Mouse (Mus musculus): ENCODE measurements at regions not wholly inside any gene's neighbourhood (a gene's known extent, or its start where the extent isn't known, plus 50 kb on each side); places are given as distances from the start of the nearest gene placed in this dataset.

DNA sequence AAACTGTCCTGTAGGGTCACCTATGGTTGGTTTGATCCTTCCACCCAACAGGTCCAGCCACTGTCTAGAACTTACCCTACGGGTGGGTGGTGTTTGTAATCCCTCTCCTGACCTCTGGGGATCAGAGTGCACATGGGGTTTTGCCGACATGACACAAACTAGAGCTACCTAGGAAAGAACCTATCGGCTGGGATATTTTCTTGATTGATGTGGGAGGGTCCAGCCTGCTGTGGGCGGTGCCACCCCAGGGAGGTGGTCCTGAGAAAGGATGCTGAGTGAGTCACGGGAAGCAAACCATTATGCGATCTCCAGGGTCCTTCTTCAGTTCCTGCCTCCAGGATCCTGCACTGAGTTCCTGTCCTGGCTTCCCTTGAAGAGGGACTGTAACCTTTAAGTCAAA, 162.3 kb upstream of the Sdk2 start:
- no peak for ATAC-seq (replicated peaks in 1 of 2; ENCODE audit: insufficient read depth in 1 of 2, low FRiP score in 2 of 2, low TSS enrichment in 1 of 2, low read depth in 1 of 2, poor library complexity in 2 of 2, severe bottlenecking in 2 of 2)

DNA sequence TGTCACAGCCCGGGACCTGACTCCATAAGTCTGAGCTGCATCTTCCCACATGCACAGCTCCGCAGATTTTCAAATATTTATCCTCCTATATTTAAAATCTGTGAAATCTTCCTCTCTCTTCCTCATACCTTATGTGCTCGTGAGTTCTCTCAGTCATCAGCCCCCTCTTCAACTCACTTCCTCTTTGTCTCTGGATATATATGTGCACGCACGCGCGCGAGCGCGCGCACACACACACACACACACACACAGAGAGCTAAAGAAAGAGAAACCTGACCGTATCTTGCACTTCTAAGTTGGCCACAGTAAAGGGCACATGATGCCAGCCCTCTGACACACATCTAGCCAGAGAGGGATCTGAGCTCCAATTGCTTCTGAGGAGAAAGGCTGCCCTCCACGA, 159.7 kb upstream of the Sdk2 start:
- peak in 1 of 2 experiments; percentile 68; a peak in 2 of 4 replicates for ATAC-seq (replicated peaks in 1 of 2; ENCODE audit: insufficient read depth in 1 of 2, low FRiP score in 2 of 2, low TSS enrichment in 1 of 2, low read depth in 1 of 2, poor library complexity in 2 of 2, severe bottlenecking in 2 of 2)

DNA sequence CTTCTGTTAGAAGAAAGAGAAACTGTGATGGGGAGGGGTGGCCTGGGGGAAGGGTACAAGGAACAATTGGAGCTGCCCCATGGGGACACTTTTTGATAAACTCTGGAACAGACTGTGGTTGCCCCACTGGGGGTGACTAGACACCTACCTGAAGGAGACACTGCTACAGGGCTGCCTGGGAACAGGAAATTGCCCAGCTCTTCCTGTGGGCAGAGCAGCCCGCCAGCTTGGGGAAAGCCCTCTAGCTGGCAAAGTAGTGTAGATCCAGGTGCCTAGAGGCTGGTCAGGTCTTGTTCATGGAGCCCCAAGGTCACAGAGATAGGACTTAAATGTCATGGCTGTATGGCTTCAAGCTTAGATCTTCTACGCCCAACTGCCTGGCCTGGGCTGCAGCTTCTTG, 157.9 kb upstream of the Sdk2 start:
- ATAC-seq (replicated peaks in 1 of 2; ENCODE audit: insufficient read depth in 1 of 2, low FRiP score in 2 of 2, low TSS enrichment in 1 of 2, low read depth in 1 of 2, poor library complexity in 2 of 2, severe bottlenecking in 2 of 2), result peak; percentile 37 to 46; a peak in 2 of 4 replicates

DNA sequence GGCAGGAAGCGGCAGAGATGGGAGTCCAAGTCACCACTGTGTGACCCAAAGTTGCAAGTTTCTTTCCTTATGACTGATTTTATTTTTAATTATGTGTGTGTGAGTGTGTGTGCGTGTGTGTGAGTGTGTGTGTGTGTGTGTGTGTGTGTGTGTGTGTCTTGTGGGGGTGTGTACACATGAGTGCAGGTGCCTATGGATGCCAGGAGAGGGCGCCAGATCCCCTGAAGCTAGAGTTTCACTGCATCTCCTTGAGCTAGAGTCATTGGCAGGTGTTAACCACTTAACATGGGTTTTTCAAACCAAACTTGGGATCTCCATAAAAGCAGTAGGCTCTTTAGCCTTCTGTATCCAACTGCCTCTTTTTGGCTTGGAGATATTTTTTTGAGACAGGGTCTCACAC, 156.2 kb upstream of the Sdk2 start:
- no peak for ATAC-seq (replicated peaks in 1 of 2; ENCODE audit: insufficient read depth in 1 of 2, low FRiP score in 2 of 2, low TSS enrichment in 1 of 2, low read depth in 1 of 2, poor library complexity in 2 of 2, severe bottlenecking in 2 of 2)

DNA sequence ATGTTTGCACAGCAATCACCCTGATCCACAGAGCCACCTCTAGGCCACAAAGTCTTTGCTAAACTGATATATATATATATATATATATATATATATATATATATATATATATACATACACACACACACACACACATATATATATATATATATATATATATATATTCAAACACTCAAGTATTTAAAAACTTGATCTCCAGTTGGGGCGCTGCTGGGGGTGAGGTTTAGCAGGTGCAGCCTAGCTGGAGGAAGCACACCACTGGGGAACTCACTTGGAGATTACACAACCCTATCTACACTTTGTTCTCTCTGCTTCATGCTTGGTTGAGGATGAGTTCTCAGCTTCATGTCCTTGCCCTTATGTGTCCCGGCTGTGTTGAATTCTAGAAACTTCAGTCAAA, 153.6 kb upstream of the Sdk2 start:
- ATAC-seq (replicated peaks in 1 of 2; ENCODE audit: insufficient read depth in 1 of 2, low FRiP score in 2 of 2, low TSS enrichment in 1 of 2, low read depth in 1 of 2, poor library complexity in 2 of 2, severe bottlenecking in 2 of 2), result no peak

DNA sequence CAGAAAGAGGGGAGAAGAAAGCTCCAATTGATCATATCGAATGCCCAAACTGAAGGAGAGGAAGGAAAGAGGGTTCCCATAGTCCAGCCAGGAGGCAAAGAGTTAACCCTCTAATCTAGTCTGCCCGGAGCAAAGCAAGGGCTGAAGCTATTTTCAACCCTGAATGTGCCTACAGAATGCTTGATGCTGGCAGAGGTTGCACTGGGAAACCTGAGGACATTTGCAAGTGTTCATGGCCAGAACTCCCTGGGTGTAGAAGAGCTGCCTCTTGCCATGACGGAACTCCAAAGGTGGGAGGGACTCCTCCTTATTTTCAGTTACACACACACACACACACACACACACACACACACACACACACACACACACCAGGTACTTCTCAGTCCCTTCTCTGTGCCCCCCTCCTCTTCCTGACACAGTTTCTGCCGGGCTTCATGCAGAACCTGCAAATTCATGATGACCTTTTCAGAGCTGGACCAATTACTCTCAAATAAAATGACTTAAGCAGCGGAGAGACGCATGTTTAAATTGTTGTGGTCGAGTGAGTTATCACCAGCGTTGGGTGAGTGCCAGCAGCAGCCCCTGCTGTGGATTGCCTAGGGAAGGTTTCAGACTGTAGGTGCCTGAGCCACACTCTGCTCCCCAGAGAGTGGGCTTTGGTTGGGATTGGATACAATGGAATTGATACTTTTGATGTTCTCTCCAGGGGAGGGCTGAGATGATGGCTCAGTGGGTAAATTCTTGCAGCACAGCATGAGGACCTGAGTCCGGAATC, 152.1 kb upstream of the Sdk2 start:
- peak in 1 of 2 experiments; percentile 41; a peak in 2 of 4 replicates for ATAC-seq (replicated peaks in 1 of 2; ENCODE audit: insufficient read depth in 1 of 2, low FRiP score in 2 of 2, low TSS enrichment in 1 of 2, low read depth in 1 of 2, poor library complexity in 2 of 2, severe bottlenecking in 2 of 2)

DNA sequence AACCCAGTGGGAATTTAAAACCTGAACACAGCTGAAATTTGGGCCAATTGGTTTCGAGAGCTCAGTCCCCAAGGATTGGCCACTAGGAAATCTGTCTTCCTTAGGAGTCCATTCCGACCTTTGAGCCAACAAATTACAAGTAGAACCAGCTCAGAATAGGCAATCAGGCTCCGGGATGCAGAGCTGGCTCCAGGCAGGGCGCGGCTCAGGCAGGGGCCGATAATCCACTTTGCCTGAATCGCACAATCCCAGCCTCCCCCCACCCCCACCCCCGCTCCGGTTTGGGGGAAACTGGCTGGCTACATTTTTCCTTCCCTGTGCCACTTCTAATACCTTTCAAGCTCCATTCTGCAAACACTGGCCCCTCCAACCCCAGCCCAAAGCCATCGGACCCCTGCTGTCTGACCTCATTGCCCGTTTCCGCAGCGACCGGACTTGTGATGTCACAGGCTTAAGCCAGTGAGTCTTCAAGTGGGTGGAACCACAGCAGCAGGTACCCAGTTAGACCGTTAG, 150.5 kb upstream of the Sdk2 start:
- no peak for ATAC-seq (replicated peaks in 1 of 2; ENCODE audit: insufficient read depth in 1 of 2, low FRiP score in 2 of 2, low TSS enrichment in 1 of 2, low read depth in 1 of 2, poor library complexity in 2 of 2, severe bottlenecking in 2 of 2)

DNA sequence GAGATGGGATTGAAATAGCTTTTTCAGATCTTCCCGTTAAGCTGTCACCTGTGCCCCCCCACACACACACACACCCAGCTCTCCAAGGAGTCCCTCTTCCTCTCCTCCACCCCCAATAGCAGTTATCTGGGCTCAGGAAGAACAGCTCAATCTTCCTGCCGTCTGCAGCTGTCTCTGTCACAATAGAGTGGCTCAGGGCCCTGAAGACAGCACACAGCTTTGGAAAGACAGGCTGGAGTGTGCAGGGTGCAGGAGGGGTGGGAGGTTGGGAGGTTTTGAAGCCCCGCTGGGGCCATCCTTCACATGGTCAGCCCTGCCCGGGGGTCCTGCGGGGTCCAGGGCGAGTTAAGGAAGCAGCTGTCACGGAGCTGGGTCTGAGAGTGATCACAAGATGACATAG, 149.6 kb upstream of the Sdk2 start:
- no peak for ATAC-seq (replicated peaks in 1 of 2; ENCODE audit: insufficient read depth in 1 of 2, low FRiP score in 2 of 2, low TSS enrichment in 1 of 2, low read depth in 1 of 2, poor library complexity in 2 of 2, severe bottlenecking in 2 of 2)

DNA sequence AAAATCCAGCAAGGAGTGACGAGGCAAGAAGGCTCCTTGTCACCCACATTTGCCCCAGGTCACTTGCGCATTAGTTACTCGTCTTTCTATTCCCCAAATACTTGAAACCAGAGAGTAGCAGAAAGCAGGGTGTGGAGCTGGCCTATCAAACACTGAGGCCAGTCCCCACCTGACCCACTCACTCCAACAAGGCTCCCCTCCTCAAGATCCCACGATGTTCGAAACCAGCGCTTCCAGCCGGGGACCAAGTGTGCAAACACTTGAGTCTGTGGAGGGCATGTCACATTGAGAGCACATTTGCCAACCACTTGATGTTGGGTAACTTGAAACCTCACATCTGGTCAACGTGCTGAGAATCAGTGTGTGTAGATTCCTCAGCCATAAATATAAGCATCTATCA, 148.4 kb upstream of the Sdk2 start:
- no peak for ATAC-seq (replicated peaks in 1 of 2; ENCODE audit: insufficient read depth in 1 of 2, low FRiP score in 2 of 2, low TSS enrichment in 1 of 2, low read depth in 1 of 2, poor library complexity in 2 of 2, severe bottlenecking in 2 of 2)

DNA sequence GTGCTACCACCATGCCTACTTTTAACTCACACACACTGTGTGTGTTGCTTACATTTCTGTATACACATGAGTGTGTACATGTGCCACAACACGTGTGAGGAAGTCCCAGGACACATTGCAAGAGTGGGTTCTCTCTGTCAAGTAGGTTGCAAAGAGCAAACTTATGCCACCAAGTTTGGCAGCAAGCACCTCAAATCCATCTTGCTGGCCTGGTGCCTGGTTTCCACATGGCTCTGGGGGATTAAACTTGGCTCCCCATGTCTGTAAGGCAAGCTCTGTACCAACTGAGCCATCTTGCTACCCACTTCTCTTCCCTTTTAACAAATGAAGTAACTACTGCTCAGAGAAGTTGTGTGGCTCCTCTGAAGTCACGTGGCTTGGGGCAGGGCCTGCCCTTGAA, 145.3 kb upstream of the Sdk2 start:
- ATAC-seq (replicated peaks in 1 of 2; ENCODE audit: insufficient read depth in 1 of 2, low FRiP score in 2 of 2, low TSS enrichment in 1 of 2, low read depth in 1 of 2, poor library complexity in 2 of 2, severe bottlenecking in 2 of 2), result no peak

DNA sequence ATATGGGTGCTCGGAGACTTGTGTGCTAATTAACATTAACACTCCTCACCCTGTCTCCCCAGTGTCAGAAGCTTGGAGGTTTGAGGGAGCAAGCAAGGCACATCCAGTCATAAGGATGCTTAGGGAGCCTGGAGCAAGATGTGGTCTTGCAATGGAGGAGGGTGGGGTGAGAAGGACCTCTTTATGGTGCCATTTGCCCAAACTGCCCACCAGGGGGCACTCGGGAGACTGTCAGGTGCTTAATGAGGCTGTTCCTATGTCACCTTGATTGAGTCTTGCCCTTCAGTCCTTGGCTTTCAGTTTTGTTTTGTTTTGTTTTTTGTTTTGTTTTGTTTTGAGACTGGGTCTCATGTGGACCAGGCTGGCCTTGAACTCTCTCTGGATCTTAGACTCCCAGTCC, 138.3 kb upstream of the Sdk2 start:
- ATAC-seq (replicated peaks in 1 of 2; ENCODE audit: insufficient read depth in 1 of 2, low FRiP score in 2 of 2, low TSS enrichment in 1 of 2, low read depth in 1 of 2, poor library complexity in 2 of 2, severe bottlenecking in 2 of 2), result peak; percentile 49 to 84; a peak in 3 of 4 replicates

DNA sequence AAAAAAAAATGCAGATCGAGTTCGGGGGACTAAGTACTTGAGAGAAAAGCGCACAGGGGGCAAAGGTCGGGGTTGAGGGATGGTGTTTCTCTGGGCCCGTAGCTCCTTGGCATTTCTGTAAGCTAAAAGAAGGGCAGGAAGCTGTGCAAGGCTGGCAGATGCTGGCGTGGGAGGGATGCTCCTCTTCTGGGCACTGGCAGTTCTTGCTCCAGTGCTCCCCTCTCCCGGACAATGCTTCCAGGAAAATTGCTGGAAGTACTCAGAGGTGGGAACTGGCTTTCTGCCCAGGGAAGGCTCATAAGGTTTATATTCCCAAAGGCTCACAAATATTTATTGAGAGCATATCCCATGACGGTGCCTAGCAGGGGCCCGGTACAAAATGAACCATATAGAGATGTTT, 136.6 kb upstream of the Sdk2 start:
- ATAC-seq (replicated peaks in 1 of 2; ENCODE audit: insufficient read depth in 1 of 2, low FRiP score in 2 of 2, low TSS enrichment in 1 of 2, low read depth in 1 of 2, poor library complexity in 2 of 2, severe bottlenecking in 2 of 2), result no peak

DNA sequence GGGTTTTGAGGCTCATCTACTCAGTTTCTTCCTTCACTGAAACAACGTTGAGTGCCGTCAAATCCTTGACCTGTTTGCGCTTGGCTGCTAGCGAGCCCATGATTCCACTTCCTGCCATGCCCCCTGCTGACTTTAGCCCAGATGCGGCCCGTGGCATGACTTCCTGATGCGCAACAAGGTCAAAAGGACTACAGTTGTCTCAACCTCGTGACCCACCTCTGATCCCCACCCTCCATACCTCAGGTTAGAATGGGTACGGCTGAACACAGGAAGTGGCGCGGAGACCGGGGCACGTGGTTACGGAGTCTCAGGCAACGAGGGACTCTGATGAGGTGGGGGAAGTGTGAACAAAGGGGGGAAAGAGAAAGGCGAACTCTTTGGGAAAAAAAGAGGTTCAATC, 135.6 kb upstream of the Sdk2 start:
- no peak for ATAC-seq (replicated peaks in 1 of 2; ENCODE audit: insufficient read depth in 1 of 2, low FRiP score in 2 of 2, low TSS enrichment in 1 of 2, low read depth in 1 of 2, poor library complexity in 2 of 2, severe bottlenecking in 2 of 2)

DNA sequence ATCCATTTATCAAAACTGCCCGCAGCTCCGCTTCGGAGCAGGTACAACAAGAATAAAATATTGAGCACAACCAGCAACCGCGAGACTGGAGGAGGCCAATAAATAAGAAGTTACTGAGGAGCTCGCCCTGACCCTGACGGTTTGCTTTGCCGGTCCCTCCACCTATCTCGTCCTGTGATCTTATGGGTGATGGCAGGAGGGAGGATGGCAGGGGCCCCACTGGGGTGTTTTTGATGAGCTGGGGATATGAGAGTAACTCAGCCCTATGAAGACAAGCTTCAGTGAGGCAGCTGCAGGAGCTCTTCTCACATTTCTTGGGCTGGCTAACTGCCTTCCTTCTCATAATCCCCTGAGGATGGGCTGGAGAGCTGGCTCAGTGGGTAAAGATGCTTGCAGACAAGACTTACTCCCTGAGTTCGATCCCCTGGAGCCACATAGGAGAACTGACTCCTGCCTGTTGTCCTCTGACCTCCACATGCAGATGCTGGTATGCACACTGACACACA, 132.3 kb upstream of the Sdk2 start:
- ATAC-seq (replicated peaks in 1 of 2; ENCODE audit: insufficient read depth in 1 of 2, low FRiP score in 2 of 2, low TSS enrichment in 1 of 2, low read depth in 1 of 2, poor library complexity in 2 of 2, severe bottlenecking in 2 of 2), result no peak

DNA sequence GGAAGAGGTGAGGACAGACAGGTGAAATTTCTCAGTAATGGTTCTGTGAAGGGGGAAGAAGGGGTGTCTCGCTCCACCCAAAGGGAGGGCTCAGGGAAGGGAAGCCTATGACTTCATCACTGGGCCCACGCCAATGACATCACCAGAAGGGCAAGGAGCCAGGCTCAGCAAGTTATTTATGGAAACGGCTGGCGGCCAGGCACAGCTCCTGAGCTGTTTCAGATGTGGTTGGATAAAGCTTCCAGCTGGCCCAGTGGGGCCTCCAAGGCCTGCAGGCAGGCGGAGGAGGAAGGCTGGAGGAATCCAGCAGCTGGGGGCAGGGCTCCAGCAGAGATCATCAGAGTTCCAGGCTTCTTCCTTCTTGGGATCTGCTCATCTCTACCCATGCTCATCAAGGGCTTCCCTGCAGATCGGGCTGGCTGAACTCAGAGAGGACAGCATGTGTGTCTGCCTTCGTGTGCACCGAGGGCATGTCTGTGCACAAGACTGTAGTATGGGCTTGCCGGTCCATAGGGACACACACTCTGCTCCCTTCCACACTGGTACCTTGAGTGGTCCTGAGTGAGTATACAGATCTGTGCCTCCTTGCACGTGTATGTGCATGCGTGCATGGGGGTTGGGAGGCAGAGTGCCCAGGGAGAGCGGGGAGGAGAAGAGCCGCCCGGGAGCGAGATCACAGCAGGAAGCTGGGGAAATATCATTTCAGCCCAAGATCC, 131.6 kb upstream of the Sdk2 start:
- peak; percentile 22 to 44; a peak in 1 of 4 replicates for ATAC-seq (replicated peaks in 1 of 2; ENCODE audit: insufficient read depth in 1 of 2, low FRiP score in 2 of 2, low TSS enrichment in 1 of 2, low read depth in 1 of 2, poor library complexity in 2 of 2, severe bottlenecking in 2 of 2)

DNA sequence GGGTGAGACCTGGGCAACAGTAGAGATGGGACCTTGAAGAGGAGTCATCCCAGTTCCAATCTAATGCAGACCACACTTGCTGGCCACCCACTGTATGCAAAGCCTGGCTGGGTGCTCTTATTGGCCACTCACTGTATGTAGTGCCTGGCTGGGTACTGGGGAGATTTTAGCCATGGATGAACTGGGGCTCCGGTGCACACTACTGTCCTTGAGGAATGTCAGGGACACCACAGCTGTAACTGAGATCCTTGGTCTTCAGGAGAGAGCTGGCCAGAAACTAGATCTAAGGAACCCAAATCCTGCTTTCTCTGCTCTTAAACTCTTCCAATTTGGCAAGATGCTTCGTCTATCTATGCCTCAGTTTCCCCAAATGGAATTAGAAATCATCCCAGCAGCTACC, 128.4 kb upstream of the Sdk2 start:
- ATAC-seq (replicated peaks in 1 of 2; ENCODE audit: insufficient read depth in 1 of 2, low FRiP score in 2 of 2, low TSS enrichment in 1 of 2, low read depth in 1 of 2, poor library complexity in 2 of 2, severe bottlenecking in 2 of 2), result no peak

DNA sequence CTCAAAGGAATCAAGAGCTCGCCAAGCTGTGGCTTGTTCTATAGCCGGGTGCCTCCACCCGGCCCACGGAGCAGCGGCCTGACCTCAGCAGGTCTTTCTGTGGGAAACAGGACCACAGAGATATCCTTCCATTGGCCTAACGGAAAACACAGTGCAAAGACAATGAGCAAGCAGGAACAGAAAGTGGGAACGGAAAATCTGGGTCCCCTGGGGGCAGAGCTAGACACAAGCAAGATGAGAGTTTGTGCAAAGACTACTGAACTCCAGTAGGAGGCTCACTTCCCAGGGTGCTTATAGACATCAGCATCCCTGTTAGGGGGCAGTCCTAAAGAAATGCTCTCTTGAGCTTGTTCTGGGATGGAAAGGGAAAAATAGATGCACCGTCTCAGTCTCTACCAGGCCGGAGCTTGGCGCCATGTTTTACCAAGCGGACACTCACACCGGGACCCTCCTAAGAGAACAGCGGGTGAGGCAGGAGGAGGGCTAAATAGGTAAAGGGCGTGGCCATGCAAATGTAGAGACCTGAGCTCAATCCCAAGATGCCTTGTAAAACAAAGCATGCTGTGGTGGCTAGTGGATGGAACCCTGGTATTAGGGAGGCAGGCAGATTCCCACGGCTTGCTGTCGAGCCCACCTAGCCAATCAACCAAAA, 127.3 kb upstream of the Sdk2 start:
- ATAC-seq (replicated peaks in 1 of 2; ENCODE audit: insufficient read depth in 1 of 2, low FRiP score in 2 of 2, low TSS enrichment in 1 of 2, low read depth in 1 of 2, poor library complexity in 2 of 2, severe bottlenecking in 2 of 2), result no peak

DNA sequence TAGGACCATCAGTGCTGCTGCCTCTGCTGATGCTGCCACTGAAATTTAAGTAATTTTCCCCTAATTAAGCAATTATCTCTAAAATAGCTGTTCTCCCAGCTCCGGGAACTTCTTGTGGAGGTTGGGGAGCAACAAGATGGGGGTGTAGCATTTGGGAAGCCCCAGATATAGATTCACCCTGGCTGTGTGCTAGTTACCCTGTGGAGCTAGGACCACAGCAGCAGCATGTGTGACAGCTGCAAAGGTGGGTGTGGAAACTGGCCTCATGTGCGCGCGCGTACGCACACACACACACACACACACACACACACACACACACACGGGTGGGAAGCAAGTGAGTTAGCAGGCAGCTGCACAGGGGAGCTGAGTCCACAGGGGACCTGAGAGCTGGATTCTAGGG, 126.2 kb upstream of the Sdk2 start:
- no peak for ATAC-seq (replicated peaks in 1 of 2; ENCODE audit: insufficient read depth in 1 of 2, low FRiP score in 2 of 2, low TSS enrichment in 1 of 2, low read depth in 1 of 2, poor library complexity in 2 of 2, severe bottlenecking in 2 of 2)
